Mouse (Mus musculus) erythroblast, embryonic 14.5 days (primary cell): ENCODE results near the gene Fkbp10.

ENCODE experiments used
- GATA1 ChIP-seq: IDR thresholded peaks from 2 replicates; pipeline ENCODE4 v1.6.1; 2012; ENCODE audit warnings: low read length, inconsistent platforms, mixed read lengths
- TAL1 ChIP-seq: IDR thresholded peaks from 3 replicates; pipeline ENCODE4 v1.6.1; 2012; ENCODE audit warnings: low read length, inconsistent platforms, mixed read lengths

- TF ChIP-seq GATA1: no peak
- TF ChIP-seq TAL1: no peak
Observed at GRCm38 (mm10) chr11:100369145-100369544, 46.4 kb upstream of the Fkbp10 start.
